Mouse (Mus musculus) testis, adult 2 months (tissue): ENCODE measurements around the gene Trip6.

ENCODE experiments used
- CTCF ChIP-seq: fragments of 200-500 bp; IDR thresholded peaks from 2 replicates; pipeline ENCODE4 v1.5.1; 2012; ENCODE audit warnings: low read depth, mild to moderate bottlenecking, inconsistent platforms, low read length, moderate library complexity; ENCODE audit not compliant: control insufficient read depth, insufficient read depth, insufficient replicate concordance
- POLR2A ChIP-seq: fragments of 200-500 bp; IDR thresholded peaks from 2 replicates; pipeline ENCODE4 v1.6.1; 2012; ENCODE audit warnings: low read depth, mild to moderate bottlenecking, inconsistent platforms, low read length, moderate library complexity; ENCODE audit not compliant: control insufficient read depth

DNA sequence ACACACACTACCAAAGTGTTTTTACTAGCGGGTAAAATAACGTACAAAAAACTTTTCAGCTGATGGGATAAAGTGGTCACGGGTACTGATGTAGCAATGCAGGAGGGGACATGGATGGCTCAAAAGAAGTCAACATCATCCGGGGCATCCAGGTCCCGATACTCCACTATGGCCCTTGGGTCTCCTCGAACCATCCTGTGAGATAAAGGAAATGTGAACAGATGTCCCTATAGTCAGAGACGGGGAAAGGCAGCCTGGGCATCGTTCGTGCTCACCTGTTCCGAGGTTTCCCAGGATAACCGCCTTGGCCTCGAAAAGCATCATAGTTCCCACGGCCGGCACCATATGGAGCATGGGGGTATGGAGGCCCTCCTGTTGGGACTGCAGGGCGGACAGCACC is 18.5 kb downstream of the Trip6 start:
- TF ChIP-seq POLR2A (no peak), CTCF (no peak)
